Mouse (Mus musculus) telencephalon, adult 2 months (tissue): ENCODE results near the gene Gm14632.
"Not testable (repeated sequence)": the region's sequence is repeated elsewhere in the genome, so short reads cannot be mapped to it uniquely, and the experiment has no call there.

ENCODE experiments used
- DNase-seq: peaks from one replicate; pipeline ENCODE4 v3.0.0-alpha.2; 2011; ENCODE audit warnings: low read depth, low spot score

The Gm14632 gene

GRCm38 (mm10) chrX:30329472-30329871 lies at the start of gene Gm14632:
Gm14632 (plus strand) TSS chrX:30329772.
- DNase-seq: not testable (repeated sequence)
